Mouse (Mus musculus) embryonic fibroblast, embryonic 13.5 days (primary cell): ENCODE results near the gene Gm10643.

Experiments used
- CTCF ChIP-seq: IDR thresholded peaks from 2 replicates; pipeline ENCODE4 v1.5.1; 2011; ENCODE audit warnings: mild to moderate bottlenecking, control low read depth, low read length, moderate library complexity, borderline replicate concordance; ENCODE audit not compliant: insufficient read depth
- POLR2A ChIP-seq: IDR thresholded peaks from 2 replicates; pipeline ENCODE4 v1.6.1; 2011; ENCODE audit warnings: low read depth, mild to moderate bottlenecking, control low read depth, low read length, moderate library complexity

- no peak for TF ChIP-seq POLR2A
- TF ChIP-seq CTCF: no peak
These were observed 43.4 kb downstream of the Gm10643 start for GRCm38 (mm10) chr8:84021569-84021968.
